Mouse (Mus musculus) megakaryocyte, embryonic 14.5 days (primary cell): ENCODE measurements around the gene Hadh.

Experiments used
- FLI1 ChIP-seq: IDR thresholded peaks from 2 replicates; pipeline ENCODE4 v1.6.1; 2012; ENCODE audit warnings: low read length, inconsistent platforms, mixed read lengths
- GATA1 ChIP-seq: IDR thresholded peaks from 3 replicates; pipeline ENCODE4 v1.6.1; 2012; ENCODE audit warnings: mixed read lengths, low read length, inconsistent platforms, borderline replicate concordance

DNA sequence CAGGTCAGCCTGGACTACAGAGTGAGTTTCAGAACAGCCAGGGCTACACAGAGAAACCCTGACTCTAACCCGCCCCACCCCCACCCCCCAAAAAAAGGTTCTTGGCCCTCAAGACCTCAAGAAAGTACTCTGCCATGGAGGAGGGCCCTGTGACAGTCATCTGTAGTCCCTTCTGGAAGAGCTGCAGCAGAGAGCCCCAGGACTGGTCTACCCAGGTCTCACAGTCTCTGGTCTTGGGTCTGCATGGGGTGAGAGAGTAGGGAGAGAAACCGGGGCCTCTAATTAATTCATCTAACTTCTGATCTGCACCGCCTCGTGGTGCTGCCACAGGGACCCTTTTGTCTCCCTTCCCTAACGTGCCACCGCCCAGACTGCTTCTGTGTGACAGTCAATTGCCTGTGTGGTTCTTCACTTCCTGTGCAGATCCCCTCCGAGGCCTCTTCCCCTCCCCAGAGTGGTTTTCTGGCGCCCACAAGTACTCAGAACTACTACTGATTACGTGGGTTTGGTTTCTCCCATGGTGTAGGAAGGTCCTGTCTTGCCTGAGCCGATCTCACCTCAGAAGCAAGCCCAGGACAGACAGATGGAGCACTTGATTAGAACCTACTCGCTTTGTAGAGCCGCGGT lies 63.5 kb downstream of the Hadh start:
- no peak for TF ChIP-seq GATA1
- no peak for TF ChIP-seq FLI1
